Mouse (Mus musculus): Measurements from ENCODE around the gene Mrpl16. TPM values are rescaled to one million over a fixed set of nuclear protein-coding genes. Genes with fewer than 3 reads are reported as not detected.

Mrpl16 gene
- polyA plus RNA-seq, 1 experiment from 2014 or later = 39.7 TPM

DNA sequence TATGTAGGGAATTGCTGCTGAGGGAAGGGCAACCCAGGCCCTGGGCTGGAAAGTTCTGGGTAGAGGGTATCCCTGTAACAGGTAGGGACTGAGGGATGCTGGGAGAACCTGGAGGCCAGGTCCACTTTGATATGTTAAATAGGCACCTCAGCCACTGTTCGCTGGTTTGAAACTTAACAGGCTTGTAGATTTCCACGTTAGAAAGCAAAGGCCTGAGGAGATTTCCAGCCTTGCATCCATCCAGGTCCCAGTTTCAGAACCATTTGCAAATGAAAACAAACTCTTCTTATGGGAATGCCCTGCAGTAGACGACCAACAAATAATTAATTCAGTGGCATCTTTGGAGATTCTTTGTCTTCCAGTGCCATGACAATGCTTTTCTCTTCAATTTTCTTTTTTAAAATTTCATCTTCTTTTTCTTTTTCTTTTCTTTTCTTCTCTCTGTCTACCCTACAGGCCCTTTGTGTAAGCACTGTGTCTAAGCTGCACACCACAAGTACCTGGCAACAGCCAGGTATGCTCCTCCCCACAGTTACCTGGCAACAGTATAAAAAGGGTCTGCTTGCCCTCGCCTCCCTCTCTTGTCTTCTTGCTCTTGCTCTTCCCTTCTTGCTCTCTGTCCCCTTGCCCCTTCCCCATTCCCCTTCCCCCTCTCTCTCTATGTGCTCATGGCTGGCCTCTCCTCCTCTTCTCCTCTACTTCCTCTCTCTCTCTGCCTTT is 53.3 kb downstream of the Mrpl16 start:
- Histone ChIP-seq H3K9ac (replicated peaks; ENCODE audit: low read depth, low read length) (no peak overlapping the region), H3K4me1 (replicated peaks; ENCODE audit: control insufficient read depth, insufficient read depth, low read length) (peaks cover 11% of the 10 kb centered on the region), H3K4me2 (ENCODE audit: low read length) (no peak overlapping the region), H3K9me3 (ENCODE audit: control insufficient read depth, low read length) (no peaks in the 10 kb centered on the region), H3K27ac (ENCODE audit: low read length) (no peak overlapping the region), H3K4me3 (replicated peaks; ENCODE audit: low read length) (no peak overlapping the region), H3K27me3 (replicated peaks; ENCODE audit: control insufficient read depth, insufficient read depth, low read length) (peaks cover 13% of the 10 kb centered on the region), H3K36me3 (ENCODE audit: control insufficient read depth, insufficient read depth) (no peaks in the 10 kb centered on the region)
- WGBS = 23% methylated on average over 4 of the region's 4 CpGs
- no peak for ATAC-seq

Other genes with a start within 250 kb of the Mrpl16 start
- gene Ms4a4d, start 233.6 kb upstream of the Mrpl16 start, polyA plus RNA-seq (2015; fragmentation: Nextera tagmentation; extraction: Ambion mirVana) = not detected in 2 replicates
- gene Ms4a6d, start 165.5 kb upstream of the Mrpl16 start, polyA plus RNA-seq (2015; fragmentation: Nextera tagmentation; extraction: Ambion mirVana) = 1.4 and 1.9 TPM in 2 replicates
- gene Ms4a2, start 146.7 kb upstream of the Mrpl16 start, polyA plus RNA-seq (2015; fragmentation: Nextera tagmentation; extraction: Ambion mirVana) = 0.14 TPM in 1 of 2 replicates, not detected in the other
- gene Ms4a3, start 129.5 kb upstream of the Mrpl16 start, polyA plus RNA-seq (2015; fragmentation: Nextera tagmentation; extraction: Ambion mirVana) = not detected in 2 replicates
- not detected in 2 replicates for gene Oosp2, start 109.8 kb upstream of the Mrpl16 start, polyA plus RNA-seq (2015; fragmentation: Nextera tagmentation; extraction: Ambion mirVana)
- gene Oosp1, start 79.2 kb upstream of the Mrpl16 start, polyA plus RNA-seq (2015; fragmentation: Nextera tagmentation; extraction: Ambion mirVana) = not detected in 2 replicates
- not detected in 2 replicates for gene Oosp3, start 73.3 kb upstream of the Mrpl16 start, polyA plus RNA-seq (2015; fragmentation: Nextera tagmentation; extraction: Ambion mirVana)
- not detected in 2 replicates for gene Gif, start 22.8 kb upstream of the Mrpl16 start, polyA plus RNA-seq (2015; fragmentation: Nextera tagmentation; extraction: Ambion mirVana)
- 10.5 and 14.9 TPM in 2 replicates for gene Stx3, start 49.0 kb downstream of the Mrpl16 start, polyA plus RNA-seq (2015; fragmentation: Nextera tagmentation; extraction: Ambion mirVana)
- gene Olfr1417, start 68.8 kb downstream of the Mrpl16 start, polyA plus RNA-seq (2015; fragmentation: Nextera tagmentation; extraction: Ambion mirVana) = not detected in 2 replicates
- not detected in 2 replicates for gene Olfr1418, start 90.7 kb downstream of the Mrpl16 start, polyA plus RNA-seq (2015; fragmentation: Nextera tagmentation; extraction: Ambion mirVana)
- gene Olfr1419, start 104.7 kb downstream of the Mrpl16 start, polyA plus RNA-seq (2015; fragmentation: Nextera tagmentation; extraction: Ambion mirVana) = not detected in 2 replicates
- gene Olfr1420, start 116.2 kb downstream of the Mrpl16 start, polyA plus RNA-seq (2015; fragmentation: Nextera tagmentation; extraction: Ambion mirVana) = not detected in 2 replicates
- 20.2 and 20.3 TPM in 2 replicates for gene Patl1, start 142.0 kb downstream of the Mrpl16 start, polyA plus RNA-seq (2015; fragmentation: Nextera tagmentation; extraction: Ambion mirVana)
- 4.1 and 4.3 TPM in 2 replicates for gene Osbp, start 195.6 kb downstream of the Mrpl16 start, polyA plus RNA-seq (2015; fragmentation: Nextera tagmentation; extraction: Ambion mirVana)

All from forebrain, embryonic 16.5 days (tissue).